Mouse (Mus musculus) liver, postnatal 0 days (tissue): ENCODE results near the gene Spatc1l. TPM values are rescaled to one million over a fixed set of nuclear protein-coding genes. Genes with fewer than 3 reads are reported as not detected.

Source experiments
- ATAC-seq: fragments of 200-750 bp; cut with Nextera tagmentation; 2 replicates; pipeline ENCODE4 v1.8.0; 2017; ENCODE audit warnings: mild to moderate bottlenecking, moderate library complexity
- DNase-seq: peaks from one replicate; pipeline ENCODE4 v3.0.0-alpha.2; 2016
- H3K27ac ChIP-seq: fragments of 300-500 bp; sonication (generic); 2 replicates; pipeline ENCODE4 v1.5.1; 2014; ENCODE audit warnings: antibody characterized with exemption, moderate library complexity, mild to moderate bottlenecking, low read depth
- H3K27me3 ChIP-seq: fragments of 300-500 bp; sonication (generic); 2 replicates; pipeline ENCODE4 v1.6.1; 2014; ENCODE audit warnings: low read length, control low read depth, mixed read lengths; ENCODE audit not compliant: insufficient read depth
- H3K36me3 ChIP-seq: fragments of 300-500 bp; sonication (generic); replicated peaks from 2 replicates; pipeline ENCODE4 v1.6.1; 2014; ENCODE audit warnings: mild to moderate bottlenecking, control low read depth, low read length, moderate library complexity, mixed read lengths; ENCODE audit not compliant: insufficient read depth
- H3K4me1 ChIP-seq: fragments of 300-500 bp; sonication (generic); 2 replicates; pipeline ENCODE4 v1.6.1; 2014; ENCODE audit warnings: antibody characterized with exemption, mild to moderate bottlenecking, control low read depth; ENCODE audit not compliant: insufficient read depth
- H3K4me2 ChIP-seq: fragments of 300-500 bp; sonication (generic); 2 replicates; pipeline ENCODE4 v1.6.1; 2014; ENCODE audit warnings: low read depth, mild to moderate bottlenecking, low read length, moderate library complexity, mixed read lengths
- H3K4me3 ChIP-seq: fragments of 300-500 bp; sonication (generic); 2 replicates; pipeline ENCODE4 v1.5.1; 2014; ENCODE audit warnings: low read depth, low read length
- H3K9ac ChIP-seq: fragments of 300-500 bp; sonication (generic); replicated peaks from 2 replicates; pipeline ENCODE4 v1.6.1; 2014; ENCODE audit warnings: mild to moderate bottlenecking, moderate library complexity
- H3K9me3 ChIP-seq: fragments of 300-500 bp; sonication (generic); 2 replicates; pipeline ENCODE4 v1.6.1; 2016; ENCODE audit warnings: mild to moderate bottlenecking, control low read depth, low read length, mixed read lengths
- CTCF ChIP-seq: sonication (generic); IDR thresholded peaks from 2 replicates; pipeline ENCODE4 v1.5.1; 2016; ENCODE audit warnings: antibody characterized with exemption, low read depth
- EP300 ChIP-seq: IDR thresholded peaks from 2 replicates; pipeline ENCODE4 v1.6.1; 2016; ENCODE audit warnings: antibody characterized with exemption, low read depth, mild to moderate bottlenecking
- WGBS: fragments of 180-500 bp; shearing (Covaris S2); extraction: QIAGEN DNeasy Blood & Tissue Kit; methylation state at CpG from one replicate; pipeline ENCODE4 v1.1.7; 2014; ENCODE audit not compliant: insufficient replicate concordance; 5-methylcytosine and 5-hydroxymethylcytosine counted together
- polyA plus RNA-seq: library from polyadenylated mRNA; unstranded; fragments of >200 nt; fragmentation: Nextera tagmentation; extraction: Ambion mirVana; gene quantifications from 2 replicates; pipeline ENCODE4 v1.2.1, GENCODE M21; 2015

Spatc1l gene
- polyA plus RNA-seq, 1 experiment from 2014 or later, result not detected

DNA sequence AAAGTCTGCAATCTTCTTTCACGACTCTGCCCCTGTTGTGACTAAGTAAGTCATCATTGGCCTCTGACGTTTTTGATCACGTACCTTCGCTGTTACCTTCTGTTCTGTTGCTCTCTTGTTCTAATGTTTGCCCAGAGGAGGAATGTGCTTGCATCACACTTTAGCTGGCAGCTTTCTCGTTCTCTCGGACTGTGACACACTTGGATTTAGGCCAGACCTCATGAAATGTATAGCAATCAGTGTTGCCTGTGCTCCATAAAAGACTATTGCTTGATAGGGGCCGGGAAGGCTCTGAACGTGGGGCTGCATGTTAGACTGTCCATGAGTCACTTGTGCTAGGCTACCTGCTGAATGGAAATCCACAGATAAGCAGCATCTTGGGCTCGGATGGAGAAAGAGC is 24.5 kb upstream of the Spatc1l start:
- DNase-seq (peak; percentile 64), ATAC-seq (peak; percentile 90)
- 59% methylated on average over 9 of the region's 9 CpGs for WGBS
- peak; percentile 85 for TF ChIP-seq EP300
- no peak for TF ChIP-seq CTCF
- no peak overlapping the region for H3K4me2 ChIP-seq
- H3K36me3 ChIP-seq, result peaks cover 36% of the 10 kb centered on the region
- peaks cover 8% of the 10 kb centered on the region for H3K4me1 ChIP-seq
- H3K9ac ChIP-seq, result no peak overlapping the region
- H3K27ac ChIP-seq, result peak overlapping the region; percentile 87
- no peaks in the 10 kb centered on the region for H3K9me3 ChIP-seq
- H3K4me3 ChIP-seq, result no peak overlapping the region
- no peaks in the 10 kb centered on the region for H3K27me3 ChIP-seq

DNA sequence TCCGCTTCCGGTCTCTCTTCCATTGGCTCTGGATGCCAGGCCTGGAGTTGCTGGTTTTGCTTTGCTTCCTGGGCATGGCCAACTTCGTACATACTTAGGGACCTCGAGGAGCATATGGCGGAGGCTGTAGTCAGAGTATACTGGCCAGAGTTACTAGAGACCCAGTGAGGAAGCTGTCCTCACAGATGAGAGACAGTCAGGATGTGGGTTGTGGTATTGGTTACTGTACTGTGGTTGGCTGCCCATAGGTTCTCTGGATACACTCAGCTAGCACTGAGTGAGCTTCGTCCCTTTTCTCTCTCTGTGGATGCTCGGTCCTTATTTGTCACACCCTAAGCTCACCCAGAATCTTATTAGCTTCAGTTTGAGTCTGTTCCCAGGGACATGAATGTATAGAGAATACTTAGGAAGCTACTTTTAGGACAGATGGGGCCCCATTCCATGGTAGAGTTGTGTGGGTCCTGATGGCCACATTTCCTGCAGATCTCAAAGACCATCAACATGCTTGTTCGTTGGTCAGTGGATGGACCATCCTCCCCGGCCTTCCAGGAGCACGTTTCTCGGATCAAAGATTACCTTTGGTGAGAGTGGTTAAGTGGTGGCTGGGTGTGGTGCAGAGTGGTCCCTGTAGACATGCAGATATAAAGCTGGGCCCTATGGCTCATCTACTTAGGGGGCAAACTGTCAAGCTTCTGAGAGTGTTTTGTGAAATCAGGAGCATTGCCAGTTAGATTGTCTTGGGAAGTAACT is 20.6 kb upstream of the Spatc1l start:
- no peak overlapping the region for H3K4me2 ChIP-seq
- no peak for TF ChIP-seq CTCF
- no peak for TF ChIP-seq EP300
- no peak overlapping the region for H3K4me3 ChIP-seq
- no peaks in the 10 kb centered on the region for H3K9me3 ChIP-seq
- WGBS, result 60% methylated on average over 11 of the region's 11 CpGs
- H3K9ac ChIP-seq, result no peak overlapping the region
- H3K4me1 ChIP-seq, result 0 out of 2 replicates have a peak, but pooled peaks cover 2% of the 10 kb centered on the region
- peaks cover 50% of the 10 kb centered on the region for H3K36me3 ChIP-seq
- DNase-seq (no peak), ATAC-seq (no peak)
- H3K27ac ChIP-seq, result no peak overlapping the region
- no peaks in the 10 kb centered on the region for H3K27me3 ChIP-seq

DNA sequence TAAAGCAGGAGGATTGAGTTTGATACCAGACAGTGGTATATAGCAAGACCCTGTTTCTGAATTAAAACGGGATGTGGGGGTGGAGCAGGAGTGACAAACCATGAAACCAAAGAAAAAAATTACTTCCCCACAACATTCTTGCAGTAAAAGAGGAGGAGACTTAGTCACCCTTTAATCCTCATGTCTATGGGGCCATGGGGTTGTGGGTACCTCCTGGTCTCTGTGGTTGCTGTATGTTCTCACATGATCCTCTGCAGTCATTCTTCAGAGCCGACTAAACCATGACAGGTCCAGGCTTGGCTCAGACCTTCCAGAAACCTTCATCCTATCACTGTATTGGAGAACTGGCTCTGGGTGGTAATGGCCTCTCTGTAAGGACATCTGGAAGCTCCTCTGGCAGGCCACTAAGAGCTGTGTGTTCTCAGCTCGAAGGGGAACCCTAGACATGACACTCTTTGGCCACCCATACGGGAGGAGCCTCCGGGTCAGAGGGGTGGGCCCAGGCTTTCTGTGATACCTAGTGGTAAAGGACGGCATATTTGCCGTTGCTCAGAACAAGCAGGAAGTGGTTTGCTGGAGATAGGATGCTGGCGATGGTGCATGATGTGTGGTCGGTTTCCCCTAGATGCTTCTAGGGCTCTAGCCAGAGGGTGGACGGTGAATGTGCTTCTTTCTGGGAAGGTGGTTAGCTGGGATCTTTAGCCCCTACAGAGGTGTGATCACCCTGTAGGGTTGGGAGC is 19.3 kb upstream of the Spatc1l start:
- ATAC-seq (no peak), DNase-seq (no peak)
- Histone ChIP-seq H3K9ac (no peak overlapping the region), H3K4me3 (no peak overlapping the region), H3K27ac (no peak overlapping the region), H3K27me3 (no peaks in the 10 kb centered on the region), H3K4me2 (no peak overlapping the region), H3K36me3 (peaks cover 57% of the 10 kb centered on the region), H3K9me3 (no peaks in the 10 kb centered on the region), H3K4me1 (0 out of 2 replicates have a peak, but pooled peaks cover 2% of the 10 kb centered on the region)
- TF ChIP-seq EP300 (no peak), CTCF (no peak)
- WGBS, result 37% methylated on average over 10 of the region's 10 CpGs

DNA sequence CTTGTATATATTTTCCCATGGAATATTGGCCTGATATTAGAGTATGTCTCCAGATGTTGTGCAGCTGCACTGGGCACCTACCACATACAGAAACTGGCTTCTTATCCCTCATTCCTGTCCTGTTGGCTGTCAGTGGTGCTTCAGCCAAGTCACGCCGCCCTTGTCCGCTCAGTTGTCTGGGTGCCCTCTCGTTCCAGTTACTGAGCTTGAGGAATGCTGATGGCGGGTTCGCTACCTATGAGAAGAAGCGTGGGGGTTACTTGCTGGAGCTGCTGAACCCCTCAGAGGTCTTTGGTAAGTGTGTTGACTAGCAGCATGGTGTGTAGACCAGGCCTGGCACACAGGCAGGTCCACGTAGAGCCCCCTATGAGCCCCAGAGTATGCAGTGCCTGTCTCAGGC is 15.5 kb upstream of the Spatc1l start:
- H3K36me3 ChIP-seq, result peaks cover 55% of the 10 kb centered on the region
- 93% methylated on average over 8 of the region's 8 CpGs for WGBS
- ATAC-seq, result no peak

DNA sequence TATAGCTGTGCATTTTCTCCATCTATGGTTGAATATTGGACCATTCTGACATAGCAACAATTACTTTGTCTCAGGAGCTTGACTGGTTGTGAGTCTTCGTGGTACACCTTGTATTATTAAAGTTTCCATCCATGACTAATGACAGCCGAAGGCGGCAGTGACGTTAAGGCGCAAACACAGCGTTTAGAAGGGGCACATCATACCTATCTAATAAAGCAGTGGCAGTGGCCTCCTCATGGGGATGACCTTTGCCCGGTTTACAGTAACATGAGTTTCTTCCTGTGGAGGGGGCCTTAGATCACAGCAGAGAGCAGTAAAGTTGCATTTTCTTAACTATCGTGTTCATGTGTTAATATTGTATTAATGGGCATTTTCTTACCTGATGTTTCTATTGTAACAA is 13.9 kb upstream of the Spatc1l start:
- 84% methylated on average over 8 of the region's 8 CpGs for whole genome bisulfite sequencing
- H3K4me2 ChIP-seq, result no peak overlapping the region

More for the DNA sequence above, 15.5 kb upstream of the Spatc1l start:
- Histone ChIP-seq H3K4me1 (no peaks in the 10 kb centered on the region), H3K9me3 (no peaks in the 10 kb centered on the region), H3K27ac (no peak overlapping the region), H3K27me3 (no peaks in the 10 kb centered on the region), H3K9ac (no peak overlapping the region), H3K4me2 (no peak overlapping the region), H3K4me3 (no peak overlapping the region)
- no peak for DNase-seq
- TF ChIP-seq EP300 (no peak), CTCF (no peak)

DNA sequence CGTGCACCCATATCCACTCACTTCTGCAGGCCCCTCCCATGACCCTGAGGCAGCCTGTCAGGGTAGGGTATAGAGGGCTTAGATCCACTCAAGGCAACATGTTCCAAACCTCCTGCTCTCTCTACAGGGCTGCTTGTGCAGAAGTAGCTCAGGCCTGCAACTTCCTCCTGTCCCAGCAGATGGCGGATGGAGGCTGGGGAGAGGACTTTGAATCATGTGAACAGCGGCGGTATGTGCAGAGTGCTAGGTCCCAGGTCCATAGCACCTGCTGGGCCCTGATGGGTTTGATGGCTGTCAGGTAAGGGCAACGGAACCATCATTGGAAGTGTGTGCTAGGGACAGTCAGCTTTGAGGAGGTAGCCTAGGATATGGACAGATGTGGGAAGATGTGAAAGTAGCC is 11.6 kb upstream of the Spatc1l start:
- DNase-seq, result no peak
- no peaks in the 10 kb centered on the region for H3K4me1 ChIP-seq
- no peak overlapping the region for H3K27ac ChIP-seq
- H3K36me3 ChIP-seq, result peaks cover 54% of the 10 kb centered on the region
- 84% methylated on average over 5 of the region's 5 CpGs for WGBS
- H3K27me3 ChIP-seq, result no peaks in the 10 kb centered on the region
- no peak for ATAC-seq
- TF ChIP-seq EP300 (no peak), CTCF (peak; percentile 54)
- H3K9me3 ChIP-seq, result no peaks in the 10 kb centered on the region
- no peak overlapping the region for H3K4me2 ChIP-seq
- H3K4me3 ChIP-seq, result no peak overlapping the region
- no peak overlapping the region for H3K9ac ChIP-seq

More for the DNA sequence above, 13.9 kb upstream of the Spatc1l start:
- H3K9me3 ChIP-seq, result no peaks in the 10 kb centered on the region
- no peaks in the 10 kb centered on the region for H3K27me3 ChIP-seq
- no peak overlapping the region for H3K27ac ChIP-seq
- no peaks in the 10 kb centered on the region for H3K4me1 ChIP-seq
- no peak for DNase-seq
- peaks cover 63% of the 10 kb centered on the region for H3K36me3 ChIP-seq
- no peak overlapping the region for H3K9ac ChIP-seq
- no peak for TF ChIP-seq CTCF
- no peak for TF ChIP-seq EP300
- no peak for ATAC-seq
- no peak overlapping the region for H3K4me3 ChIP-seq
